Mouse (Mus musculus) liver, adult 2 months (tissue): ENCODE measurements at regions not wholly inside any gene's neighbourhood (a gene's known extent, or its start where the extent isn't known, plus 50 kb on each side); places are given as distances from the start of the nearest gene placed in this dataset.

Experiments used
- CTCF ChIP-seq: fragments of 200-500 bp; IDR thresholded peaks from 2 replicates; pipeline ENCODE4 v1.5.1; 2011; ENCODE audit warnings: low read depth, low read length, control low read depth
- POLR2A ChIP-seq: fragments of 200-500 bp; IDR thresholded peaks from 2 replicates; pipeline ENCODE4 v1.6.1; 2011; ENCODE audit warnings: low read length, control low read depth; ENCODE audit not compliant: insufficient read depth; ENCODE audit errors: extremely low read depth

- no peak for TF ChIP-seq CTCF
- TF ChIP-seq POLR2A: no peak
Observed at GRCm38 (mm10) chr1:71946911-71947310, 265.2 kb downstream of the Mreg start.
